Mouse (Mus musculus): ENCODE measurements at regions not wholly inside any gene's neighbourhood (a gene's known extent, or its start where the extent isn't known, plus 50 kb on each side); places are given as distances from the start of the nearest gene placed in this dataset.

DNA sequence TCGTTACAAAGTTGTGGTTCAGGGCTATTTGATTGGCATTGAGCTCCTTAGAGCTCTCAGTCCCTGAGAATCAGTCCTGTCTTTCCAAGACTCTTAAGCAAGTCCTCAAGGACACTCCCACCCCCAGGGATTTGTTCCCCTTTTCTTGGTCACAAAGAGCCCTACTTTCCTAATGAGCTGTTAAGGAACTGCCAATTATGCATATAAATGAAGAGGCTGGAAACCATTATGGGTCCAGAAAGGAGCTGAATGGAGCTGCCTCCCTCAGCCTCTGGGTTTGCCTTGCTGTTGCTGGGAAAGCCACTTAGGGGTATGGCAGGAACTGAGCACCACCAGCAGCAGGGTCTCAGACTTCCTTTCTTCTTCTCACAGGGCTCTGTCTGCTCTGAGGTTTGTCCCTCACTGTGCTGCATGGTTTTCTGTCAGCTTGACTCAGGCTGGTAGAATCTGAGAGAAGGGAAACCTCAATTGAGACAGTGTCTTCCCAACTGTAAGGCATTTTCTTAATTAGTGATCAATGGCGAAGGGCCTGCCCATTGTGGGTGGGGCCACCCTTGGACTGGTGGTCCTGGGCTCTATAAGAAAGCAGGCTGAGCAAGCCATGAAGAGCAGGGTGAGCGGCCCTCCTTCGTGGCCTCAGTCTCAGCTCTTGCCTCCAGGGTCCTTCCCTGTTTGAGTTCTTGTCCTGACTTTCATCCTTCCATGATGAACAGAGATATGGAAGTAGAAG is 108.4 kb upstream of the Gm4791 start:
- no peaks in the 10 kb centered on the region for H3K27me3 ChIP-seq (ENCODE audit: control insufficient read depth, insufficient read depth, insufficient read length)
- H3K4me2 ChIP-seq (ENCODE audit: low read depth) = no peak overlapping the region
- H3ac ChIP-seq (ENCODE audit: control insufficient read depth, insufficient read length) = no peak overlapping the region
- no peaks in the 10 kb centered on the region for H3K36me3 ChIP-seq (ENCODE audit: control insufficient read depth, insufficient read depth)
- no peaks in the 10 kb centered on the region for H3K79me2 ChIP-seq (ENCODE audit: control insufficient read depth, insufficient read depth)
- TF ChIP-seq POLR2A (IDR thresholded peaks at IDR 0.05; ENCODE audit: insufficient read length, low read depth) = no peak
- no peak for TF ChIP-seq USF1 (IDR thresholded peaks at IDR 0.05; ENCODE audit: low read depth)
- no peak for TF ChIP-seq MYOD1 (IDR thresholded peaks at IDR 0.05; ENCODE audit: control insufficient read depth in 1 of 3, insufficient read length in 2 of 3, low read depth in 2 of 3)
- no peak for TF ChIP-seq CEBPB (IDR thresholded peaks at IDR 0.05; ENCODE audit: insufficient read depth, poor library complexity, severe bottlenecking)
- no peak for TF ChIP-seq TCF3 (IDR thresholded peaks at IDR 0.05; ENCODE audit: insufficient read length, low read depth)
- no peak for TF ChIP-seq TCF12 (IDR thresholded peaks at IDR 0.05; ENCODE audit: insufficient read depth, poor library complexity, severe bottlenecking)
- no peak for TF ChIP-seq E2F4 (IDR thresholded peaks at IDR 0.05; ENCODE audit: insufficient read depth)
- TF ChIP-seq REST (IDR thresholded peaks at IDR 0.05; ENCODE audit: insufficient read depth, insufficient read length) = no peak
- no peak for TF ChIP-seq MAX (IDR thresholded peaks at IDR 0.05; ENCODE audit: low read depth)
- no peak for TF ChIP-seq POLR2AphosphoS2 (IDR thresholded peaks at IDR 0.05; ENCODE audit: insufficient read length, low read depth)
- TF ChIP-seq SRF (IDR thresholded peaks at IDR 0.05; ENCODE audit: control insufficient read depth, insufficient read length, low read depth) = no peak
- TF ChIP-seq MYOG (IDR thresholded peaks at IDR 0.05; ENCODE audit: control insufficient read depth in 1 of 3, insufficient read depth in 1 of 3, insufficient read length in 2 of 3, low read depth in 2 of 3) = no peak
- no peak overlapping the region for H3K4me3 ChIP-seq

GRCm38 (mm10) chr9:46871211-46871994 is 127.1 kb upstream of the Gm4791 start:
- Histone ChIP-seq H3ac (ENCODE audit: control insufficient read depth, insufficient read length) (no peak overlapping the region), H3K36me3 (ENCODE audit: control insufficient read depth, insufficient read depth) (no peaks in the 10 kb centered on the region), H3K4me3 (no peak overlapping the region), H3K4me2 (ENCODE audit: low read depth) (no peak overlapping the region), H3K79me2 (ENCODE audit: control insufficient read depth, insufficient read depth) (no peaks in the 10 kb centered on the region), H3K27me3 (ENCODE audit: control insufficient read depth, insufficient read depth, insufficient read length) (no peaks in the 10 kb centered on the region)
- TF ChIP-seq E2F4 (IDR thresholded peaks at IDR 0.05; ENCODE audit: insufficient read depth) = no peak
- TF ChIP-seq TCF12 (IDR thresholded peaks at IDR 0.05; ENCODE audit: insufficient read depth, poor library complexity, severe bottlenecking) = no peak
- TF ChIP-seq MYOD1 (IDR thresholded peaks at IDR 0.05; ENCODE audit: control insufficient read depth in 1 of 3, insufficient read length in 2 of 3, low read depth in 2 of 3) = no peak
- TF ChIP-seq SRF (IDR thresholded peaks at IDR 0.05; ENCODE audit: control insufficient read depth, insufficient read length, low read depth) = no peak
- no peak for TF ChIP-seq USF1 (IDR thresholded peaks at IDR 0.05; ENCODE audit: low read depth)
- no peak for TF ChIP-seq MAX (IDR thresholded peaks at IDR 0.05; ENCODE audit: low read depth)
- no peak for TF ChIP-seq POLR2A (IDR thresholded peaks at IDR 0.05; ENCODE audit: insufficient read length, low read depth)
- no peak for TF ChIP-seq MYOG (IDR thresholded peaks at IDR 0.05; ENCODE audit: control insufficient read depth in 1 of 3, insufficient read depth in 1 of 3, insufficient read length in 2 of 3, low read depth in 2 of 3)
- TF ChIP-seq REST (IDR thresholded peaks at IDR 0.05; ENCODE audit: insufficient read depth, insufficient read length) = no peak
- no peak for TF ChIP-seq CEBPB (IDR thresholded peaks at IDR 0.05; ENCODE audit: insufficient read depth, poor library complexity, severe bottlenecking)
- no peak for TF ChIP-seq POLR2AphosphoS2 (IDR thresholded peaks at IDR 0.05; ENCODE audit: insufficient read length, low read depth)
- TF ChIP-seq TCF3 (IDR thresholded peaks at IDR 0.05; ENCODE audit: insufficient read length, low read depth) = no peak

DNA sequence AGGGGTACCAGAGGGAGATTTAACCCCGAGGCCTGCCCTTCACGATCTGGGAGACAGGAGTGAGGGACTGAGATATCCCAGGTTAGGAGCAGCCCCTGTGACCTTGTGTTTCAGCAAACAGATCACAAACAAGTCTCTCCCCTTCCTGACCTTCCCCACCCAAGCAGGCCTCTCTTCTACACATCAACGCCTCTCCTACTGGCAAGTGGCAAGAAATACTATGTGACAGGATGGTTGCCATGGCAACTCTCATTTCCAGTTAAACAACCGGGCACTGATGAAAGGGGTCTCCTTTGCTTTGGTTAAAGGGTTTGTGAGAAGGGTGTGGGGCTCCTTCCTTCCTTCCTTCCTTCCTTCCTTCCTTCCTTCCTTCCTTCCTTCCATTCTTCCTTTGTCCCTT is 134.6 kb upstream of the Gm4791 start:
- no peak for TF ChIP-seq MYOD1 (IDR thresholded peaks at IDR 0.05; ENCODE audit: control insufficient read depth in 1 of 3, insufficient read length in 2 of 3, low read depth in 2 of 3)
- TF ChIP-seq TCF3 (IDR thresholded peaks at IDR 0.05; ENCODE audit: insufficient read length, low read depth) = no peak
- TF ChIP-seq MYOG (IDR thresholded peaks at IDR 0.05; ENCODE audit: control insufficient read depth in 1 of 3, insufficient read depth in 1 of 3, insufficient read length in 2 of 3, low read depth in 2 of 3) = no peak
- no peak for TF ChIP-seq POLR2AphosphoS2 (IDR thresholded peaks at IDR 0.05; ENCODE audit: insufficient read length, low read depth)
- TF ChIP-seq USF1 (IDR thresholded peaks at IDR 0.05; ENCODE audit: low read depth) = no peak
- TF ChIP-seq SRF (IDR thresholded peaks at IDR 0.05; ENCODE audit: control insufficient read depth, insufficient read length, low read depth) = no peak
- TF ChIP-seq CEBPB (IDR thresholded peaks at IDR 0.05; ENCODE audit: insufficient read depth, poor library complexity, severe bottlenecking) = no peak
- TF ChIP-seq E2F4 (IDR thresholded peaks at IDR 0.05; ENCODE audit: insufficient read depth) = no peak
- no peak overlapping the region for H3K4me2 ChIP-seq (ENCODE audit: low read depth)
- H3K36me3 ChIP-seq (ENCODE audit: control insufficient read depth, insufficient read depth) = no peaks in the 10 kb centered on the region
- no peak overlapping the region for H3K4me3 ChIP-seq
- H3K79me2 ChIP-seq (ENCODE audit: control insufficient read depth, insufficient read depth) = no peaks in the 10 kb centered on the region
- H3ac ChIP-seq (ENCODE audit: control insufficient read depth, insufficient read length) = no peak overlapping the region
- no peaks in the 10 kb centered on the region for H3K27me3 ChIP-seq (ENCODE audit: control insufficient read depth, insufficient read depth, insufficient read length)

DNA sequence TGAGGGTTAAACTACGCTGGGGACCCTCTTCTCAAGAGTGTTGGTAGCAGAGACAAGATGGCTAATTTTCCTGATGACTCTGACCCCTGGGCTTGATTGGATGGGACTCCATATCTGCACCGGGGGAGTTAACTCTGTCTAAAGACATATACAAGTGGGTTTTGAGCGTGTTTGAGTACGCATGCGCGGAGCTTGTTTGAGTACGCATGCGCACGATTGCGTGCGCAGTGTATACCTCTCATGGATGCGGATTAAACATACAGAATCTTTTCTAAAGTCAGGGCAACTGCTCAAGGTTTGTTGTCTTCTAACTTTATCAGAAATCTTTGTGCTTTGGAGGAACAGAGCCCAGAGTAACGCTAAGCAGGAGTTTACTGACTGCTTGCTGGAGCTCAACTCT is 146.8 kb upstream of the Gm4791 start:
- Histone ChIP-seq H3K36me3 (ENCODE audit: control insufficient read depth, insufficient read depth) (no peaks in the 10 kb centered on the region), H3K27me3 (ENCODE audit: control insufficient read depth, insufficient read depth, insufficient read length) (no peaks in the 10 kb centered on the region), H3K79me2 (ENCODE audit: control insufficient read depth, insufficient read depth) (no peaks in the 10 kb centered on the region), H3K4me3 (no peak overlapping the region), H3ac (ENCODE audit: control insufficient read depth, insufficient read length) (no peak overlapping the region), H3K4me2 (ENCODE audit: low read depth) (no peak overlapping the region)
- no peak for TF ChIP-seq USF1 (IDR thresholded peaks at IDR 0.05; ENCODE audit: low read depth)
- no peak for TF ChIP-seq CEBPB (IDR thresholded peaks at IDR 0.05; ENCODE audit: insufficient read depth, poor library complexity, severe bottlenecking)
- TF ChIP-seq POLR2AphosphoS2 (IDR thresholded peaks at IDR 0.05; ENCODE audit: insufficient read length, low read depth) = no peak
- no peak for TF ChIP-seq MYOG (IDR thresholded peaks at IDR 0.05; ENCODE audit: control insufficient read depth in 1 of 3, insufficient read depth in 1 of 3, insufficient read length in 2 of 3, low read depth in 2 of 3)
- TF ChIP-seq TCF12 (IDR thresholded peaks at IDR 0.05; ENCODE audit: insufficient read depth, poor library complexity, severe bottlenecking) = no peak
- TF ChIP-seq E2F4 (IDR thresholded peaks at IDR 0.05; ENCODE audit: insufficient read depth) = no peak
- TF ChIP-seq SRF (IDR thresholded peaks at IDR 0.05; ENCODE audit: control insufficient read depth, insufficient read length, low read depth) = no peak
- no peak for TF ChIP-seq MYOD1 (IDR thresholded peaks at IDR 0.05; ENCODE audit: control insufficient read depth in 1 of 3, insufficient read length in 2 of 3, low read depth in 2 of 3)
- no peak for TF ChIP-seq POLR2A (IDR thresholded peaks at IDR 0.05; ENCODE audit: insufficient read length, low read depth)
- TF ChIP-seq MAX (IDR thresholded peaks at IDR 0.05; ENCODE audit: low read depth) = no peak
- no peak for TF ChIP-seq REST (IDR thresholded peaks at IDR 0.05; ENCODE audit: insufficient read depth, insufficient read length)
- no peak for TF ChIP-seq TCF3 (IDR thresholded peaks at IDR 0.05; ENCODE audit: insufficient read length, low read depth)
